Mouse (Mus musculus): Measurements from ENCODE around the gene Fam83e. TPM values are rescaled to one million over a fixed set of nuclear protein-coding genes. Genes with fewer than 3 reads are reported as not detected.
A peak's percentile ranks its signal among the peaks of the same experiment; 100 is the strongest.

Gene Fam83e
- polyA plus RNA-seq, 1 experiment from 2014 or later: 2.2 TPM

- Histone ChIP-seq H3K4me1 (peaks cover 9% of the 10 kb centered on the region), H3K4me3 (no peak overlapping the region), H3K36me3 (replicated peaks) (no peaks in the 10 kb centered on the region), H3K9me3 (no peaks in the 10 kb centered on the region), H3K27ac (replicated peaks) (no peak overlapping the region), H3K27me3 (replicated peaks; ENCODE audit: low read depth, poor library complexity, severe bottlenecking) (peaks cover 16% of the 10 kb centered on the region)
- DNase-seq (ENCODE audit: low spot score): peak; percentile 85
- 9% methylated on average over 9 of the region's 9 CpGs for WGBS
Observed at GRCm38 (mm10) chr7:45739162-45739763, 18.3 kb downstream of the Fam83e start.

DNA sequence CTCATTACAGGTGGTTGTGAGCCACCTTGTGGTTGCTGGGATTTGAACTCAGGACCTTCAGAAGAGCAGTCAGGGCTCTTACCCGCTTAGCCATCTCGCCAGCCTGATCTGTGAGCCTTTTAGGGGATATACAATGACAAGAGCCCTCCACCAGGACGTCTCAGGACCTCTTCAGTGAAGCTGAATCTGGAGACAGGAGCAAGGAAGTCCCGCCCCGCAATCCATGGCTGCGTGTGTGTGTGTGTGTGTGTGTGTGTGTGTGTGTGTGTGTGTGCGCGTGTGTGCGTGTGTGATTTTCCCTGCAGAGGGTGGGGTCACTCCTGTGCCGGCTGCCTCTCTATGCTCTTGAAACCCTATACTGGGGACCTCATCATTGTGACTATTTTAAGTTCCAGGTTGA, 18.8 kb downstream of the Fam83e start:
- H3K27me3 ChIP-seq (replicated peaks; ENCODE audit: low read depth, poor library complexity, severe bottlenecking): peaks cover 16% of the 10 kb centered on the region
- 70% methylated on average over 10 of the region's 10 CpGs for WGBS
- no peak for DNase-seq (ENCODE audit: low spot score)

GRCm38 (mm10) chr7:45741308-45741707, 20.3 kb downstream of the Fam83e start:
- H3K4me3 ChIP-seq: no peak overlapping the region
- no peak for DNase-seq (ENCODE audit: low spot score)
- H3K9me3 ChIP-seq: no peaks in the 10 kb centered on the region
- H3K4me1 ChIP-seq: peaks cover 9% of the 10 kb centered on the region
- no peak overlapping the region for H3K27ac ChIP-seq (replicated peaks)
- peaks cover 16% of the 10 kb centered on the region for H3K27me3 ChIP-seq (replicated peaks; ENCODE audit: low read depth, poor library complexity, severe bottlenecking)
- H3K36me3 ChIP-seq (replicated peaks): no peaks in the 10 kb centered on the region
- WGBS: 89% methylated on average over 12 of the region's 12 CpGs

More for the DNA sequence above, 18.8 kb downstream of the Fam83e start:
- H3K9me3 ChIP-seq: no peaks in the 10 kb centered on the region
- no peak overlapping the region for H3K4me3 ChIP-seq
- H3K4me1 ChIP-seq: peaks cover 9% of the 10 kb centered on the region
- H3K27ac ChIP-seq (replicated peaks): no peak overlapping the region
- H3K36me3 ChIP-seq (replicated peaks): no peaks in the 10 kb centered on the region

- 0 out of 2 replicates have a peak, but pooled peaks cover 3% of the 10 kb centered on the region for H3K9me3 ChIP-seq
- H3K27ac ChIP-seq (replicated peaks): no peak overlapping the region
- H3K27me3 ChIP-seq (replicated peaks; ENCODE audit: low read depth, poor library complexity, severe bottlenecking): peaks cover 16% of the 10 kb centered on the region
- peaks cover 9% of the 10 kb centered on the region for H3K4me1 ChIP-seq
- WGBS: 35% methylated on average over 11 of the region's 11 CpGs
- H3K4me3 ChIP-seq: peak overlapping the region; percentile 42
- DNase-seq (ENCODE audit: low spot score): no peak
- no peaks in the 10 kb centered on the region for H3K36me3 ChIP-seq (replicated peaks)
Observed at GRCm38 (mm10) chr7:45741777-45742176, 20.8 kb downstream of the Fam83e start.

DNA sequence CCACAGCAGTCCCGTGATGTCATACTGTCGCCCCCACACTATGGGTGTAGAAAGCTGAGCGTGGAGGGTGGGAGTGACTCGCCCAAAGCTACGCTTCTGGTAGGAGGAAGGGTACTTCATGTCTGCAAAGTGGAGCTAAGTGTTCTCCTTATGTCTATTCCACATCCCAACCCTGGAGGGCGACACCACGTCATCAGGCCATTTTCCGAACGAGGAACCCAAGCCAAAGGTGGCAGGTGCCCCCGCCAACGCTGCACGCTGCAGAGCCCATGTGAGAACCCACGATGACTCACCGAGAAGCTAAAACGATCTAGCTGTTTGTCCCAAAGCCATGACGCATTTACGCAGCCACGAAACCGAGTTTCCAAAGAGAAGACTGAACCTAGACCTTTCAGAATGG, 21.3 kb downstream of the Fam83e start:
- Histone ChIP-seq H3K4me3 (peak overlapping the region; percentile 42), H3K9me3 (0 out of 2 replicates have a peak, but pooled peaks cover 4% of the 10 kb centered on the region), H3K27ac (replicated peaks) (no peak overlapping the region), H3K27me3 (replicated peaks; ENCODE audit: low read depth, poor library complexity, severe bottlenecking) (peaks cover 16% of the 10 kb centered on the region), H3K36me3 (replicated peaks) (no peaks in the 10 kb centered on the region), H3K4me1 (peaks cover 9% of the 10 kb centered on the region)
- no peak for DNase-seq (ENCODE audit: low spot score)
- WGBS: 36% methylated on average over 19 of the region's 19 CpGs

DNA sequence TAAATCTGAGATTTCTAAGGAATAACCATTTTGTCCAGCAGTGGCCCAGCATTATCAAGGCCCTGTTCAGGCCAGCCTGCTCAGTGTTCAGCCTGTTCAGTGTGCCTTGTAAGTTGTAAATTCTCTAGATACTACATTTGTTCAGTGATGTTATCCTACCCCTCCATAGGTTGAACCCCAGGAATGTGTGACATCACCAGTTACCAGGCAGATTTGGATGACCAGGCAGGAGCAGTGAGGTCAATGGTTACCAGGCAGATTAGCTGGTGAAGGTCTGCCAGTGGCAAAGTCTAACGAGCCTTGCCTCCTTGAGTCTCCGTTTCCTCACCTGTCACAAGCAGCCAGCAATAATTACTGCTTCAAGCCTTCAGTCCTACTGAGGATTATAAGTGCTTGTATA, 23.4 kb downstream of the Fam83e start:
- peaks cover 16% of the 10 kb centered on the region for H3K27me3 ChIP-seq (replicated peaks; ENCODE audit: low read depth, poor library complexity, severe bottlenecking)
- no peak overlapping the region for H3K27ac ChIP-seq (replicated peaks)
- H3K9me3 ChIP-seq: 0 out of 2 replicates have a peak, but pooled peaks cover 4% of the 10 kb centered on the region
- H3K4me3 ChIP-seq: no peak overlapping the region
- DNase-seq (ENCODE audit: low spot score): peak; percentile 73
- H3K4me1 ChIP-seq: peaks cover 13% of the 10 kb centered on the region
- no peaks in the 10 kb centered on the region for H3K36me3 ChIP-seq (replicated peaks)
- WGBS: 29% methylated on average over 2 of the region's 2 CpGs

GRCm38 (mm10) chr7:45746518-45746917, 25.5 kb downstream of the Fam83e start:
- no peak overlapping the region for H3K27ac ChIP-seq (replicated peaks)
- peaks cover 11% of the 10 kb centered on the region for H3K27me3 ChIP-seq (replicated peaks; ENCODE audit: low read depth, poor library complexity, severe bottlenecking)
- no peak for DNase-seq (ENCODE audit: low spot score)
- H3K36me3 ChIP-seq (replicated peaks): no peaks in the 10 kb centered on the region
- 63% methylated on average over 6 of the region's 6 CpGs for WGBS
- 0 out of 2 replicates have a peak, but pooled peaks cover 4% of the 10 kb centered on the region for H3K9me3 ChIP-seq
- H3K4me1 ChIP-seq: peaks cover 22% of the 10 kb centered on the region
- no peak overlapping the region for H3K4me3 ChIP-seq

- WGBS: 83% methylated on average over 5 of the region's 5 CpGs
- Histone ChIP-seq H3K36me3 (replicated peaks) (no peaks in the 10 kb centered on the region), H3K4me3 (no peak overlapping the region), H3K27ac (replicated peaks) (no peak overlapping the region), H3K9me3 (0 out of 2 replicates have a peak, but pooled peaks cover 4% of the 10 kb centered on the region), H3K4me1 (peaks cover 14% of the 10 kb centered on the region), H3K27me3 (replicated peaks; ENCODE audit: low read depth, poor library complexity, severe bottlenecking) (0 out of 2 replicates have a peak, but pooled peaks cover 2% of the 10 kb centered on the region)
- DNase-seq (ENCODE audit: low spot score): no peak
Observed at GRCm38 (mm10) chr7:45747450-45747849, 26.4 kb downstream of the Fam83e start.

DNA sequence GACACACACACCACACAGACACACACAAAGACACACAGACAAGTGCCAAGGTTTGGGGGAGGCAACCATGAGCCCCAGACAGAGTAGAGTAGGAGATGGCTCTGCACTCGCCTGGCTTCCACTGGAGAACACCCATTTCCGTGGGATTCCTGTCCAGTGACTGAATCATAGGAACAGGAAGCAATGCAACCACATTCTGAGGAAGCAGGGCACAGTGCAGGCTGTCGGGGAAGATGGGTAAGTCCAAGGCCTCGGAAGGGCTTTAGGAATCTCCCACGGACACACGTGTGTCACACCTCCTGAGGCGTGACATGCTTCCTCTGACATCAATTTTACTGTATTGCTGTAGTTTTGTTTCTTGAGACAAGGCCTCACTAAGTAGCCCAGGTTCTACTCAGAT, 27.1 kb downstream of the Fam83e start:
- Histone ChIP-seq H3K27me3 (replicated peaks; ENCODE audit: low read depth, poor library complexity, severe bottlenecking) (no peaks in the 10 kb centered on the region), H3K4me1 (peaks cover 13% of the 10 kb centered on the region), H3K4me3 (no peak overlapping the region), H3K9me3 (0 out of 2 replicates have a peak, but pooled peaks cover 4% of the 10 kb centered on the region), H3K36me3 (replicated peaks) (no peaks in the 10 kb centered on the region), H3K27ac (replicated peaks) (no peak overlapping the region)
- DNase-seq (ENCODE audit: low spot score): no peak
- whole genome bisulfite sequencing: 84% methylated on average over 7 of the region's 7 CpGs

GRCm38 (mm10) chr7:45749401-45749800, 28.4 kb downstream of the Fam83e start:
- WGBS: 48% methylated on average over 10 of the region's 10 CpGs
- H3K27ac ChIP-seq (replicated peaks): peak overlapping the region; percentile 30; the same call in 1 of the 2 replicates

DNA sequence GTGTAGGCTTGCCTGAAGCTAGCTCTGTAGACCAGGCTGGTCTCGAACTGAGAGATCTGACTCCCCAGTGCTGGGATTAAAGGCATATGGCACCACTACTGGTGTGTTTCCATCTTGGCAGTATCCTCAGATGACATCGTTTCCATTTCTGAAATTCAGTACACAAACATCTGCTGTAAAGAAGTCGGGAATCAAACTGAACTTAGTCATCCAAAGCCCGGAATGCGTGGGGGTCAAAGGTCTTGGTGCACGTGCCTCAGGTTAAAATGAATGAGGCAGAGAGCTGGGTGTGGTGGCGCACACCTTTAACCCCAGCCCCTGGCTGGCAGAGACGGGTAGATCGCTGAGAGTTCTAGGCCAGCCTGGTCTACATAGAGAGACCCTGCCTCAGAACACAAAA, 29.1 kb downstream of the Fam83e start:
- Histone ChIP-seq H3K36me3 (replicated peaks) (no peaks in the 10 kb centered on the region), H3K27me3 (replicated peaks; ENCODE audit: low read depth, poor library complexity, severe bottlenecking) (no peaks in the 10 kb centered on the region), H3K27ac (replicated peaks) (no peak overlapping the region), H3K9me3 (0 out of 2 replicates have a peak, but pooled peaks cover 4% of the 10 kb centered on the region), H3K4me3 (no peak overlapping the region), H3K4me1 (peaks cover 13% of the 10 kb centered on the region)
- 73% methylated on average over 9 of the region's 9 CpGs for WGBS
- DNase-seq (ENCODE audit: low spot score): no peak

More at GRCm38 (mm10) chr7:45749401-45749800, 28.4 kb downstream of the Fam83e start:
- no peaks in the 10 kb centered on the region for H3K36me3 ChIP-seq (replicated peaks)
- H3K9me3 ChIP-seq: 0 out of 2 replicates have a peak, but pooled peaks cover 4% of the 10 kb centered on the region
- H3K27me3 ChIP-seq (replicated peaks; ENCODE audit: low read depth, poor library complexity, severe bottlenecking): no peaks in the 10 kb centered on the region
- no peak for DNase-seq (ENCODE audit: low spot score)
- H3K4me1 ChIP-seq: peaks cover 13% of the 10 kb centered on the region
- no peak overlapping the region for H3K4me3 ChIP-seq

DNA sequence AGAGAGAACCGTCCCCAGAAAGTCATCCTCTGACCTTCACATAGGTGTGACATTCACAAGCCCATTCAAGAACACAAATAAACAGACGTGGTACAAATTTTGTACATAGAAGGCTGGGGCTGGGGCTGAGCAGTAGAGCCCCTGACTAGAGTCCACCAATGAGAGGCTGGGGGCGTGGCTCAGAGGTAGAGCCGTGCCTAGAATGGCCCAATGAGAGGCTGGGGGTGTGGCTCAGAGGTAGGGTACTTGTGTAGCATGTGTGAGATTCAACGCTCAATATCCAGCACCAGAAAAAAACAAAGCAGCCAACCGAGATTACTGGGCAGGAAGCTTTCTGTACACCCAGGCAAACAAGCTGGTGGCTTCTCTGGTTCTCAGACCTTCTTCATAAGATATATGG, 34.7 kb downstream of the Fam83e start:
- peaks cover 35% of the 10 kb centered on the region for H3K27me3 ChIP-seq (replicated peaks; ENCODE audit: low read depth, poor library complexity, severe bottlenecking)
- 56% methylated on average over 6 of the region's 6 CpGs for WGBS
- no peak overlapping the region for H3K4me3 ChIP-seq
- no peaks in the 10 kb centered on the region for H3K36me3 ChIP-seq (replicated peaks)
- H3K4me1 ChIP-seq: peaks cover 11% of the 10 kb centered on the region
- no peak for DNase-seq (ENCODE audit: low spot score)
- no peaks in the 10 kb centered on the region for H3K9me3 ChIP-seq
- H3K27ac ChIP-seq (replicated peaks): no peak overlapping the region

- WGBS: 3% methylated on average over 27 of the region's 27 CpGs
- H3K27ac ChIP-seq (replicated peaks): peak overlapping the region; percentile 51; the same call in 1 of the 2 replicates
Observed at GRCm38 (mm10) chr7:45759400-45759799, 38.4 kb downstream of the Fam83e start.

More at GRCm38 (mm10) chr7:45759400-45759799, 38.4 kb downstream of the Fam83e start:
- H3K4me1 ChIP-seq: peaks cover 11% of the 10 kb centered on the region
- H3K36me3 ChIP-seq (replicated peaks): no peaks in the 10 kb centered on the region
- peak overlapping the region; percentile 53 for H3K4me3 ChIP-seq
- peaks cover 40% of the 10 kb centered on the region for H3K27me3 ChIP-seq (replicated peaks; ENCODE audit: low read depth, poor library complexity, severe bottlenecking)
- no peaks in the 10 kb centered on the region for H3K9me3 ChIP-seq
- DNase-seq (ENCODE audit: low spot score): peak; percentile 45

All from embryonic facial prominence, embryonic 10.5 days (tissue).